Mouse (Mus musculus) stomach, embryonic 14.5 days (tissue): ENCODE results near the gene Lpar1. TPM values are rescaled to one million over a fixed set of nuclear protein-coding genes. Genes with fewer than 3 reads are reported as not detected.

ENCODE experiments used
- ATAC-seq: fragments of 200-750 bp; cut with Nextera tagmentation; 2 replicates; pipeline ENCODE4 v1.8.0; 2017; ENCODE audit warnings: low read depth, moderate TSS enrichment; ENCODE audit not compliant: insufficient number of reproducible peaks, insufficient read depth, low FRiP score
- H3K27ac ChIP-seq: fragments of 300-500 bp; sonication (generic); 2 replicates; pipeline ENCODE4 v1.5.1; 2014; ENCODE audit warnings: mild to moderate bottlenecking, low read length, moderate library complexity, mixed read lengths
- H3K27me3 ChIP-seq: fragments of 300-500 bp; sonication (generic); 2 replicates; pipeline ENCODE4 v1.6.1; 2014; ENCODE audit warnings: low read length, control low read depth, mixed read lengths; ENCODE audit not compliant: control insufficient read depth, insufficient read depth
- H3K36me3 ChIP-seq: fragments of 300-500 bp; sonication (generic); 2 replicates; pipeline ENCODE4 v1.6.1; 2014; ENCODE audit warnings: mild to moderate bottlenecking, control low read depth, low read length, moderate library complexity, mixed read lengths; ENCODE audit not compliant: control insufficient read depth, insufficient read depth
- H3K4me1 ChIP-seq: fragments of 300-500 bp; sonication (generic); 2 replicates; pipeline ENCODE4 v1.6.1; 2014; ENCODE audit warnings: low read length, control low read depth, mixed read lengths; ENCODE audit not compliant: control insufficient read depth, insufficient read depth
- H3K4me2 ChIP-seq: fragments of 300-500 bp; sonication (generic); replicated peaks from 2 replicates; pipeline ENCODE4 v1.6.1; 2014; ENCODE audit warnings: low read depth, low read length, control low read depth
- H3K4me3 ChIP-seq: fragments of 300-500 bp; sonication (generic); 2 replicates; pipeline ENCODE4 v1.5.1; 2014; ENCODE audit warnings: low read depth, low read length, control low read depth
- H3K9ac ChIP-seq: fragments of 300-500 bp; sonication (generic); replicated peaks from 2 replicates; pipeline ENCODE4 v1.6.1; 2014; ENCODE audit warnings: low read depth, mild to moderate bottlenecking, control low read depth, low read length, moderate library complexity, mixed read lengths
- H3K9me3 ChIP-seq: fragments of 300-500 bp; sonication (generic); 2 replicates; pipeline ENCODE4 v1.6.1; 2016; ENCODE audit warnings: low read depth, low read length, control low read depth; ENCODE audit not compliant: control insufficient read depth
- WGBS: fragments of 180-500 bp; shearing (Covaris S2); extraction: QIAGEN DNeasy Blood & Tissue Kit; methylation state at CpG from one replicate; pipeline ENCODE4 v1.1.7; 2014; 5-methylcytosine and 5-hydroxymethylcytosine counted together
- polyA plus RNA-seq: library from polyadenylated mRNA; unstranded; fragments of >200 nt; fragmentation: Nextera tagmentation; extraction: Ambion mirVana; gene quantifications from 2 replicates; pipeline ENCODE4 v1.2.1, GENCODE M21; 2014

The Lpar1 gene
- polyA plus RNA-seq, 1 experiment from 2014 or later, result 92.6 TPM

GRCm38 (mm10) chr4:58552731-58553630, 717 bp downstream of the Lpar1 start:
- Histone ChIP-seq H3K4me2 (peak overlapping the region; percentile 86), H3K9me3 (no peaks in the 10 kb centered on the region), H3K4me3 (peak overlapping the region; percentile 75), H3K36me3 (no peaks in the 10 kb centered on the region), H3K9ac (peak overlapping the region; percentile 89), H3K4me1 (peaks cover 34% of the 10 kb centered on the region), H3K27ac (peak overlapping the region; percentile 85), H3K27me3 (no peaks in the 10 kb centered on the region)
- peak; percentile 90 for ATAC-seq
- WGBS, result under 1% methylated on average over 61 of the region's 71 CpGs

GRCm38 (mm10) chr4:58552229-58552628, 1.5 kb downstream of the Lpar1 start:
- no peak for ATAC-seq
- Histone ChIP-seq H3K4me3 (peak overlapping the region; percentile 75), H3K4me1 (peaks cover 42% of the 10 kb centered on the region), H3K9ac (peak overlapping the region; percentile 89), H3K4me2 (peak overlapping the region; percentile 86), H3K27me3 (no peaks in the 10 kb centered on the region), H3K9me3 (no peaks in the 10 kb centered on the region), H3K36me3 (no peaks in the 10 kb centered on the region), H3K27ac (peak overlapping the region; percentile 85)
- 4% methylated on average over 10 of the region's 10 CpGs for WGBS

GRCm38 (mm10) chr4:58551820-58552219, 1.9 kb downstream of the Lpar1 start:
- ATAC-seq, result no peak
- WGBS, result 3% methylated on average over 4 of the region's 4 CpGs
- H3K4me2 ChIP-seq, result peak overlapping the region; percentile 86
- H3K27ac ChIP-seq, result peak overlapping the region; percentile 85; the same call in 1 of the 2 replicates
- H3K4me1 ChIP-seq, result peaks cover 46% of the 10 kb centered on the region
- H3K4me3 ChIP-seq, result peak overlapping the region; percentile 75
- H3K9me3 ChIP-seq, result no peaks in the 10 kb centered on the region
- no peaks in the 10 kb centered on the region for H3K27me3 ChIP-seq
- peak overlapping the region; percentile 89 for H3K9ac ChIP-seq
- H3K36me3 ChIP-seq, result no peaks in the 10 kb centered on the region

GRCm38 (mm10) chr4:58547725-58548124, 6.0 kb downstream of the Lpar1 start:
- Histone ChIP-seq H3K27ac (peak overlapping the region; percentile 48; the same call in 1 of the 2 replicates), H3K9ac (no peak overlapping the region), H3K9me3 (no peaks in the 10 kb centered on the region), H3K36me3 (peaks cover 12% of the 10 kb centered on the region; the same call in 1 of the 2 replicates), H3K27me3 (no peaks in the 10 kb centered on the region), H3K4me1 (peaks cover 54% of the 10 kb centered on the region), H3K4me3 (no peak overlapping the region), H3K4me2 (no peak overlapping the region)
- 64% methylated on average over 9 of the region's 9 CpGs for WGBS
- ATAC-seq, result no peak

- peaks cover 12% of the 10 kb centered on the region; the same call in 1 of the 2 replicates for H3K36me3 ChIP-seq
- no peak overlapping the region for H3K4me3 ChIP-seq
- H3K9ac ChIP-seq, result no peak overlapping the region
- no peaks in the 10 kb centered on the region for H3K27me3 ChIP-seq
- no peak for ATAC-seq
- H3K4me2 ChIP-seq, result no peak overlapping the region
- peak overlapping the region; percentile 48; the same call in 1 of the 2 replicates for H3K27ac ChIP-seq
- 39% methylated on average over 4 of the region's 4 CpGs for WGBS
- H3K4me1 ChIP-seq, result peaks cover 54% of the 10 kb centered on the region
- H3K9me3 ChIP-seq, result no peaks in the 10 kb centered on the region
These were observed 6.5 kb downstream of the Lpar1 start for GRCm38 (mm10) chr4:58547273-58547565.

GRCm38 (mm10) chr4:58546441-58547272, 7.0 kb downstream of the Lpar1 start:
- H3K36me3 ChIP-seq, result peaks cover 12% of the 10 kb centered on the region; the same call in 1 of the 2 replicates
- peaks cover 54% of the 10 kb centered on the region for H3K4me1 ChIP-seq
- peak; percentile 62 for ATAC-seq
- H3K4me3 ChIP-seq, result no peak overlapping the region
- no peaks in the 10 kb centered on the region for H3K27me3 ChIP-seq
- no peak overlapping the region for H3K9ac ChIP-seq
- no peaks in the 10 kb centered on the region for H3K9me3 ChIP-seq
- 22% methylated on average over 11 of the region's 11 CpGs for WGBS
- H3K4me2 ChIP-seq, result no peak overlapping the region
- peak overlapping the region; percentile 48; the same call in 1 of the 2 replicates for H3K27ac ChIP-seq

GRCm38 (mm10) chr4:58545888-58546432, 7.7 kb downstream of the Lpar1 start:
- Histone ChIP-seq H3K4me1 (peaks cover 49% of the 10 kb centered on the region), H3K27me3 (no peaks in the 10 kb centered on the region), H3K9me3 (no peaks in the 10 kb centered on the region), H3K36me3 (peaks cover 12% of the 10 kb centered on the region; the same call in 1 of the 2 replicates), H3K27ac (peak overlapping the region; percentile 48; the same call in 1 of the 2 replicates), H3K4me3 (no peak overlapping the region), H3K4me2 (no peak overlapping the region), H3K9ac (no peak overlapping the region)
- no peak; the same call in 1 of the 2 replicates for ATAC-seq
- 18% methylated on average over 9 of the region's 9 CpGs for WGBS

GRCm38 (mm10) chr4:58543171-58543570, 10.5 kb downstream of the Lpar1 start:
- Histone ChIP-seq H3K9me3 (no peaks in the 10 kb centered on the region), H3K27ac (no peak overlapping the region), H3K36me3 (peaks cover 17% of the 10 kb centered on the region; the same call in 1 of the 2 replicates), H3K27me3 (no peaks in the 10 kb centered on the region), H3K4me1 (peaks cover 27% of the 10 kb centered on the region), H3K9ac (no peak overlapping the region), H3K4me3 (no peak overlapping the region), H3K4me2 (no peak overlapping the region)
- no peak for ATAC-seq
- WGBS, result 91% methylated on average over 3 of the region's 3 CpGs
